Mouse (Mus musculus) stomach, postnatal 0 days (tissue): ENCODE measurements around the gene Hsh2d.

Experiments used
- CTCF ChIP-seq: IDR thresholded peaks from 2 replicates; pipeline ENCODE4 v1.5.1; 2016; ENCODE audit warnings: antibody characterized with exemption, low read depth, mild to moderate bottlenecking, moderate library complexity
- EP300 ChIP-seq: optimal IDR thresholded peaks from 2 replicates; pipeline ENCODE3; 2016; ENCODE audit warnings: antibody characterized with exemption

DNA sequence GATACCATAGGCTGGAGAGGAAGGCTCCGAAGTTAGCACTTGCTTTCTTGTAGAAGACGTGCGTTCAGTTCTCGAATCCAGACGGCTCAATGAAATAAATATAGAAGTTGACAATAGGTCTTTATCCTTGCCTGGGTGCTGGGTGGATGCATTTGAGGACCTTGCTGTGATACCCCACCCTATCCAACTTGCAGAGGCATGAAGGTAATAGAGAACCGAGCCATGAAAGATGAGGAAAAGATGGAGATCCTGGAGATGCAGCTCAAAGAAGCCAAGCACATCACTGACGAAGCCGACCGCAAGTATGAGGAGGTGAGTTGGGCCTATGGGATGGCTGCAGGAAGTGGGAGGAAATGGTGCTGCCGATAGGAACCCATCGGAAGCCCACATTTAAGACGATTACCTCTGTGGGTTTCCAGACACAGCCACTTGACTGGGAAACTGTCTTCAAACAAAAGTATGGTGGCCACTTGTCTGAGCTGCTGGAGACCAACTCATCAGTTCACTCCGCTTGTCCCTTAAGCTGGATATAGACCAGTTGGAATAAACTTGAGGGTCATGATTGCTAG lies 46.1 kb upstream of the Hsh2d start:
- TF ChIP-seq CTCF (no peak), EP300 (no peak)
